Mouse (Mus musculus): Measurements from ENCODE around the gene Rangrf. TPM values are rescaled to one million over a fixed set of nuclear protein-coding genes. Genes with fewer than 3 reads are reported as not detected.
A peak's percentile ranks its signal among the peaks of the same experiment; 100 is the strongest.
"Not testable (repeated sequence)": the region's sequence is repeated elsewhere in the genome, so short reads cannot be mapped to it uniquely, and the experiment has no call there.

Rangrf gene
- polyA plus RNA-seq, 1 experiment: 98.6 TPM

- Histone ChIP-seq H3K27me3 (ENCODE audit: control insufficient read depth, insufficient read depth, low read length, poor library complexity, severe bottlenecking) (no peaks in the 10 kb centered on the region), H3K4me1 (ENCODE audit: control insufficient read depth, insufficient read depth, low read length) (no peaks in the 10 kb centered on the region), H3K27ac (ENCODE audit: insufficient read depth, low read length) (no peak overlapping the region), H3K36me3 (ENCODE audit: control insufficient read depth, insufficient read depth, low read length, poor library complexity, severe bottlenecking) (peaks cover 78% of the 10 kb centered on the region), H3K9me3 (replicated peaks; ENCODE audit: control insufficient read depth, insufficient read depth, low read length, poor library complexity, severe bottlenecking) (no peaks in the 10 kb centered on the region), H3K4me3 (ENCODE audit: low read depth, low read length) (no peak overlapping the region), H3K9ac (ENCODE audit: low read depth, poor library complexity, severe bottlenecking) (no peak overlapping the region)
- TF ChIP-seq POLR2A (IDR thresholded peaks at IDR 0.05; ENCODE audit: insufficient read depth, low read length): no peak
- TF ChIP-seq CTCF (IDR thresholded peaks at IDR 0.05; ENCODE audit: low read depth, low read length): peak; percentile 37
Measured at GRCm38 (mm10) chr11:69003592-69003991, 28.6 kb upstream of the Rangrf start.

- not testable (repeated sequence) for H3K4me3 ChIP-seq (ENCODE audit: low read depth, low read length); H3K27me3 ChIP-seq (ENCODE audit: control insufficient read depth, insufficient read depth, low read length, poor library complexity, severe bottlenecking); H3K9ac ChIP-seq (ENCODE audit: low read depth, poor library complexity, severe bottlenecking); H3K27ac ChIP-seq (ENCODE audit: insufficient read depth, low read length); H3K9me3 ChIP-seq (replicated peaks; ENCODE audit: control insufficient read depth, insufficient read depth, low read length, poor library complexity, severe bottlenecking); H3K4me1 ChIP-seq (ENCODE audit: control insufficient read depth, insufficient read depth, low read length)
- peaks cover 86% of the 10 kb centered on the region for H3K36me3 ChIP-seq (ENCODE audit: control insufficient read depth, insufficient read depth, low read length, poor library complexity, severe bottlenecking)
Measured at GRCm38 (mm10) chr11:69002782-69003181, 27.8 kb upstream of the Rangrf start.

GRCm38 (mm10) chr11:68997080-68997479 is 22.1 kb upstream of the Rangrf start:
- TF ChIP-seq EP300 (IDR thresholded peaks at IDR 0.05; ENCODE audit: insufficient read depth, low read depth, low read length) (no peak), POLR2A (IDR thresholded peaks at IDR 0.05; ENCODE audit: insufficient read depth, low read length) (no peak), CTCF (IDR thresholded peaks at IDR 0.05; ENCODE audit: low read depth, low read length) (no peak)
- Histone ChIP-seq H3K9ac (ENCODE audit: low read depth, poor library complexity, severe bottlenecking) (no peak overlapping the region), H3K36me3 (ENCODE audit: control insufficient read depth, insufficient read depth, low read length, poor library complexity, severe bottlenecking) (peaks cover 93% of the 10 kb centered on the region), H3K27ac (ENCODE audit: insufficient read depth, low read length) (no peak overlapping the region), H3K4me3 (ENCODE audit: low read depth, low read length) (no peak overlapping the region), H3K27me3 (ENCODE audit: control insufficient read depth, insufficient read depth, low read length, poor library complexity, severe bottlenecking) (no peaks in the 10 kb centered on the region), H3K9me3 (replicated peaks; ENCODE audit: control insufficient read depth, insufficient read depth, low read length, poor library complexity, severe bottlenecking) (no peaks in the 10 kb centered on the region), H3K4me1 (ENCODE audit: control insufficient read depth, insufficient read depth, low read length) (no peaks in the 10 kb centered on the region)

- TF ChIP-seq EP300 (IDR thresholded peaks at IDR 0.05; ENCODE audit: insufficient read depth, low read depth, low read length): no peak
- no peak for TF ChIP-seq POLR2A (IDR thresholded peaks at IDR 0.05; ENCODE audit: insufficient read depth, low read length)
- no peak for TF ChIP-seq CTCF (IDR thresholded peaks at IDR 0.05; ENCODE audit: low read depth, low read length)
- Histone ChIP-seq H3K36me3 (ENCODE audit: control insufficient read depth, insufficient read depth, low read length, poor library complexity, severe bottlenecking) (peaks cover 92% of the 10 kb centered on the region), H3K9me3 (replicated peaks; ENCODE audit: control insufficient read depth, insufficient read depth, low read length, poor library complexity, severe bottlenecking) (no peaks in the 10 kb centered on the region), H3K27me3 (ENCODE audit: control insufficient read depth, insufficient read depth, low read length, poor library complexity, severe bottlenecking) (no peaks in the 10 kb centered on the region), H3K4me1 (ENCODE audit: control insufficient read depth, insufficient read depth, low read length) (no peaks in the 10 kb centered on the region), H3K9ac (ENCODE audit: low read depth, poor library complexity, severe bottlenecking) (no peak overlapping the region), H3K4me3 (ENCODE audit: low read depth, low read length) (no peak overlapping the region), H3K27ac (ENCODE audit: insufficient read depth, low read length) (no peak overlapping the region)
Measured at GRCm38 (mm10) chr11:68994377-68994776, 19.4 kb upstream of the Rangrf start.

GRCm38 (mm10) chr11:68993122-68993521 is 18.1 kb upstream of the Rangrf start:
- no peak overlapping the region for H3K27ac ChIP-seq (ENCODE audit: insufficient read depth, low read length)
- TF ChIP-seq POLR2A (IDR thresholded peaks at IDR 0.05; ENCODE audit: insufficient read depth, low read length) (no peak), CTCF (IDR thresholded peaks at IDR 0.05; ENCODE audit: low read depth, low read length) (no peak), EP300 (IDR thresholded peaks at IDR 0.05; ENCODE audit: insufficient read depth, low read depth, low read length) (no peak)
- H3K27me3 ChIP-seq (ENCODE audit: control insufficient read depth, insufficient read depth, low read length, poor library complexity, severe bottlenecking): no peaks in the 10 kb centered on the region
- peaks cover 89% of the 10 kb centered on the region for H3K36me3 ChIP-seq (ENCODE audit: control insufficient read depth, insufficient read depth, low read length, poor library complexity, severe bottlenecking)
- no peak overlapping the region for H3K4me3 ChIP-seq (ENCODE audit: low read depth, low read length)
- H3K9ac ChIP-seq (ENCODE audit: low read depth, poor library complexity, severe bottlenecking): no peak overlapping the region
- H3K4me1 ChIP-seq (ENCODE audit: control insufficient read depth, insufficient read depth, low read length): no peaks in the 10 kb centered on the region
- H3K9me3 ChIP-seq (replicated peaks; ENCODE audit: control insufficient read depth, insufficient read depth, low read length, poor library complexity, severe bottlenecking): no peaks in the 10 kb centered on the region

DNA sequence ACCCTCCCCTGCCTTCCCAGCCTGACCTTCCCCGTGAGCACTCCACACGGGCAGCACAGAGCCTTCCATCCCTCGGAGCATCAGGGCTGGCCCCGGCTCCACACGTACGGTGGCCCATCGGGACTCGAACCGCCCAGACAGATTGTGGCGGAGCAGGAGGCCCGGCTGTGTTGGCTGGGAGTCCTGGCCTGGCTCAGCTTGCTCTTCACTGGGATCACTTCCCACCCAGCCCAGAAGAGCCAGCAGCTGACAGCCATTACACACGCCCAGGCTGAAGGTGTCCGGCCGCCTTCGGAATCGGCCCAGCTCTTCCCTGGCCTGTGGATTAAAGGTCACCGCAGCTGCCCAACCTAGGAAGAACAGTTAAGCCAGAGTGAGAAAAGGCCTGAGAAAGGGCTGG is 13.4 kb upstream of the Rangrf start:
- H3K9me3 ChIP-seq (replicated peaks; ENCODE audit: control insufficient read depth, insufficient read depth, low read length, poor library complexity, severe bottlenecking): no peaks in the 10 kb centered on the region
- H3K4me3 ChIP-seq (ENCODE audit: low read depth, low read length): no peak overlapping the region
- no peaks in the 10 kb centered on the region for H3K4me1 ChIP-seq (ENCODE audit: control insufficient read depth, insufficient read depth, low read length)
- TF ChIP-seq POLR2A (IDR thresholded peaks at IDR 0.05; ENCODE audit: insufficient read depth, low read length) (no peak), CTCF (IDR thresholded peaks at IDR 0.05; ENCODE audit: low read depth, low read length) (no peak), EP300 (IDR thresholded peaks at IDR 0.05; ENCODE audit: insufficient read depth, low read depth, low read length) (no peak)
- no peaks in the 10 kb centered on the region for H3K27me3 ChIP-seq (ENCODE audit: control insufficient read depth, insufficient read depth, low read length, poor library complexity, severe bottlenecking)
- no peak overlapping the region for H3K27ac ChIP-seq (ENCODE audit: insufficient read depth, low read length)
- peaks cover 72% of the 10 kb centered on the region for H3K36me3 ChIP-seq (ENCODE audit: control insufficient read depth, insufficient read depth, low read length, poor library complexity, severe bottlenecking)
- H3K9ac ChIP-seq (ENCODE audit: low read depth, poor library complexity, severe bottlenecking): no peak overlapping the region

Data from ES-Bruce4 (cell line).